In the genomic region with DNA sequence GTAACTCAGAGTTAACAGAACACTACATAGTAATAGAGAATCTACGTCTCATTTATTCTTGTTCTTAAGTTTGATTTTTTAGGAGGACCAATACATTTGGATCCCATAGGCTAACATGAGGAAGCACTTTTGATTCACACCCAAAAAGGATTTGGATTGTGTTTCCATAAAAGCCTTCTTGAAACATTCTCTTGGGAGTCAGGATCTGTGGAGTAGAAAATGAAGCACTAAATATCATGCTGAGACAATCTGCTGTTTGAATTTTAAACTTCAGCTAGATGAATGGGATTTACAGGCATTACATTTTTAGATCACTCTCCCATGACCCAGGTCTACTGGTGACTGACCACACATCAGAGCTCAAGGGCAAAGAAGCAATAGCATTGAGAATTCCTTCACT, we compare ENCODE assay signal across 20 mouse cellular contexts.
DNase-seq lines count a peak whose midpoint lies in the region; ATAC-seq and TF ChIP-seq lines count a peak whose summit lies in the region.
"Had no signal": no experiment of that assay in that cellular context is flagged by ENCODE, and none has a peak within 500 bp of the region (broad histone marks: within the 10 kb centered on the region; RNA-seq: fewer than 3 reads in every experiment).

No protein-coding gene starts in this region.

- no peak for ATAC-seq in hindbrain, postnatal 0 days
- no peak for ATAC-seq in hindbrain, embryonic 12.5 days (ENCODE audit: low FRiP score)
- ATAC-seq in midbrain, postnatal 0 days (ENCODE audit: low FRiP score) = no peak
- no peak for ATAC-seq in midbrain, embryonic 14.5 days (ENCODE audit: low FRiP score, low TSS enrichment)
- ATAC-seq: forebrain, embryonic 15.5 days had no signal

- no peak for TF ChIP-seq CTCF in hindbrain, postnatal 0 days (IDR thresholded peaks at IDR 0.05; ENCODE audit: low read depth)
- no peak for TF ChIP-seq CTCF in midbrain, postnatal 0 days (IDR thresholded peaks at IDR 0.05)

- DNase-seq in hindbrain, postnatal 0 days (ENCODE audit: low spot score) = peak; percentile 53
- DNase-seq in midbrain, postnatal 0 days (ENCODE audit: low spot score) = peak; percentile 51
- no peak for DNase-seq in midbrain, embryonic 14.5 days
- DNase-seq in cerebellum, adult 11 months = no peak
- DNase-seq: adrenal gland, adult 2 months; adrenal gland, postnatal 10 days; adrenal gland, postnatal 25 days; cerebellum, adult 18-20 months; cerebellum, adult 8-10 months; cerebellum, adult 9-11 months; cerebellum, postnatal 14 days; cerebellum, postnatal 36 days; embryo, embryonic 11 days had no signal

- H3K27me3 ChIP-seq in hindbrain, postnatal 0 days (ENCODE audit: insufficient read depth, low read length) = no peaks in the 10 kb centered on the region
- no peaks in the 10 kb centered on the region for H3K27me3 ChIP-seq in hindbrain, embryonic 12.5 days
- no peaks in the 10 kb centered on the region for H3K27me3 ChIP-seq in midbrain, postnatal 0 days (ENCODE audit: insufficient read depth, low read length)
- H3K27me3 ChIP-seq in midbrain, embryonic 14.5 days (ENCODE audit: control insufficient read depth, insufficient read depth, low read length) = no peaks in the 10 kb centered on the region
- H3K27me3 ChIP-seq: embryonic facial prominence, embryonic 13.5 days; embryonic facial prominence, embryonic 15.5 days; forebrain, embryonic 12.5 days; forebrain, embryonic 15.5 days had no signal

- 55% methylated on average over 1 of the region's 1 CpGs for WGBS in hindbrain, postnatal 0 days
- WGBS in hindbrain, embryonic 12.5 days = 82% methylated on average over 1 of the region's 1 CpGs
- 48% methylated on average over 1 of the region's 1 CpGs for whole genome bisulfite sequencing in midbrain, postnatal 0 days
- WGBS in midbrain, embryonic 14.5 days = 42% methylated on average over 1 of the region's 1 CpGs

- H3K4me2 ChIP-seq in hindbrain, postnatal 0 days (ENCODE audit: low read depth, low read length) = no peak overlapping the region
- H3K4me2 ChIP-seq in hindbrain, embryonic 12.5 days (replicated peaks) = no peak overlapping the region
- H3K4me2 ChIP-seq in midbrain, postnatal 0 days (ENCODE audit: low read depth, low read length, poor library complexity, severe bottlenecking) = no peak overlapping the region
- H3K4me2 ChIP-seq in midbrain, embryonic 14.5 days (ENCODE audit: low read length) = no peak overlapping the region
- H3K4me2 ChIP-seq: embryonic facial prominence, embryonic 13.5 days; embryonic facial prominence, embryonic 15.5 days; forebrain, embryonic 12.5 days; forebrain, embryonic 15.5 days had no signal

- H3K9ac ChIP-seq in hindbrain, postnatal 0 days (replicated peaks; ENCODE audit: low read length) = no peak overlapping the region
- no peak overlapping the region for H3K9ac ChIP-seq in hindbrain, embryonic 12.5 days
- H3K9ac ChIP-seq in midbrain, postnatal 0 days (replicated peaks; ENCODE audit: low read length, poor library complexity, severe bottlenecking) = no peak overlapping the region
- no peak overlapping the region for H3K9ac ChIP-seq in midbrain, embryonic 14.5 days (replicated peaks; ENCODE audit: low read length)
- H3K9ac ChIP-seq: embryonic facial prominence, embryonic 13.5 days; embryonic facial prominence, embryonic 15.5 days; forebrain, embryonic 12.5 days; forebrain, embryonic 15.5 days had no signal

- H3K9me3 ChIP-seq in hindbrain, postnatal 0 days (ENCODE audit: low read length) = no peaks in the 10 kb centered on the region
- no peaks in the 10 kb centered on the region for H3K9me3 ChIP-seq in hindbrain, embryonic 12.5 days (replicated peaks)
- H3K9me3 ChIP-seq in midbrain, postnatal 0 days (ENCODE audit: low read length) = no peaks in the 10 kb centered on the region
- no peaks in the 10 kb centered on the region for H3K9me3 ChIP-seq in midbrain, embryonic 14.5 days (ENCODE audit: control insufficient read depth, low read length)
- H3K9me3 ChIP-seq: embryonic facial prominence, embryonic 13.5 days; embryonic facial prominence, embryonic 15.5 days; forebrain, embryonic 10.5 days; forebrain, embryonic 12.5 days; forebrain, embryonic 15.5 days had no signal

- H3K36me3 ChIP-seq in hindbrain, postnatal 0 days (ENCODE audit: insufficient read depth, low read length) = no peaks in the 10 kb centered on the region
- no peaks in the 10 kb centered on the region for H3K36me3 ChIP-seq in hindbrain, embryonic 12.5 days
- H3K36me3 ChIP-seq in midbrain, postnatal 0 days (ENCODE audit: insufficient read depth, low read length) = no peaks in the 10 kb centered on the region
- H3K36me3 ChIP-seq in midbrain, embryonic 14.5 days (ENCODE audit: control insufficient read depth, insufficient read depth, low read length) = no peaks in the 10 kb centered on the region
- H3K36me3 ChIP-seq: embryonic facial prominence, embryonic 13.5 days; embryonic facial prominence, embryonic 15.5 days; forebrain, embryonic 10.5 days; forebrain, embryonic 12.5 days; forebrain, embryonic 15.5 days had no signal

- no peak overlapping the region for H3K27ac ChIP-seq in hindbrain, postnatal 0 days
- no peak overlapping the region for H3K27ac ChIP-seq in hindbrain, embryonic 12.5 days
- H3K27ac ChIP-seq in midbrain, postnatal 0 days (ENCODE audit: low read depth, low read length) = no peak overlapping the region
- no peak overlapping the region for H3K27ac ChIP-seq in midbrain, embryonic 14.5 days (replicated peaks; ENCODE audit: low read depth, low read length)
- H3K27ac ChIP-seq: embryonic facial prominence, embryonic 13.5 days; embryonic facial prominence, embryonic 15.5 days; forebrain, embryonic 10.5 days; forebrain, embryonic 12.5 days; forebrain, embryonic 15.5 days had no signal

- H3K4me3 ChIP-seq in hindbrain, postnatal 0 days (ENCODE audit: low read length) = no peak overlapping the region
- no peak overlapping the region for H3K4me3 ChIP-seq in hindbrain, embryonic 12.5 days
- no peak overlapping the region for H3K4me3 ChIP-seq in midbrain, postnatal 0 days (ENCODE audit: low read depth, low read length)
- H3K4me3 ChIP-seq in midbrain, embryonic 14.5 days (replicated peaks; ENCODE audit: low read depth, low read length) = no peak overlapping the region
- H3K4me3 ChIP-seq: embryonic facial prominence, embryonic 13.5 days; embryonic facial prominence, embryonic 15.5 days; erythroblast, embryonic 14.5 days; forebrain, embryonic 10.5 days; forebrain, embryonic 12.5 days; forebrain, embryonic 15.5 days had no signal

- H3K4me1 ChIP-seq in hindbrain, postnatal 0 days (ENCODE audit: insufficient read depth, low read length) = no peaks in the 10 kb centered on the region
- H3K4me1 ChIP-seq in hindbrain, embryonic 12.5 days = peaks cover 2% of the 10 kb centered on the region; the same call in 1 of the 2 replicates
- no peaks in the 10 kb centered on the region for H3K4me1 ChIP-seq in midbrain, postnatal 0 days (ENCODE audit: insufficient read depth, low read length)
- H3K4me1 ChIP-seq in midbrain, embryonic 14.5 days (ENCODE audit: control insufficient read depth, insufficient read depth, low read length) = no peaks in the 10 kb centered on the region
- H3K4me1 ChIP-seq: embryonic facial prominence, embryonic 13.5 days; embryonic facial prominence, embryonic 15.5 days; forebrain, embryonic 10.5 days had no signal

Comparison
In these comparisons a context has a peak if more than half of its experiments do, and no peak if none do; other contexts are left out.
1. DNase-seq: peak in hindbrain, postnatal 0 days (single experiment) and midbrain, postnatal 0 days (single experiment); none in midbrain, embryonic 14.5 days (single experiment) and cerebellum, adult 11 months (single experiment).